Mouse (Mus musculus) liver, embryonic 14.5 days (tissue): ENCODE measurements around the gene Tbc1d25. TPM values are rescaled to one million over a fixed set of nuclear protein-coding genes. Genes with fewer than 3 reads are reported as not detected.

ENCODE experiments used
- ATAC-seq: fragments of 200-750 bp; cut with Nextera tagmentation; 2 replicates; pipeline ENCODE4 v1.8.0; 2017; ENCODE audit warnings: moderate number of reproducible peaks, mild to moderate bottlenecking, moderate library complexity; ENCODE audit not compliant: insufficient read depth
- DNase-seq, 3 experiments: peaks; one replicate each; pipeline ENCODE4 v3.0.0-alpha.2; 2012 to 2013; ENCODE audit warnings: low read depth in 3 of 3, low spot score in 3 of 3
- H3K27ac ChIP-seq: fragments of 300-500 bp; sonication (generic); 2 replicates; pipeline ENCODE4 v1.5.1; 2014; ENCODE audit warnings: moderate library complexity, mild to moderate bottlenecking, control low read depth, inconsistent platforms
- H3K27me3 ChIP-seq: fragments of 300-500 bp; sonication (generic); 2 replicates; pipeline ENCODE4 v1.6.1; 2014; ENCODE audit warnings: mild to moderate bottlenecking, low read length, moderate library complexity; ENCODE audit not compliant: control insufficient read depth, insufficient read depth
- H3K36me3 ChIP-seq: fragments of 300-500 bp; sonication (generic); replicated peaks from 2 replicates; pipeline ENCODE4 v1.6.1; 2014; ENCODE audit warnings: low read depth; ENCODE audit not compliant: control insufficient read depth, insufficient read depth
- H3K4me1 ChIP-seq, 2 experiments: fragments of 200-500 bp in 1 of 2; fragments of 300-500 bp in 1 of 2; sonication (generic) in 1 of 2; replicated peaks; 2 replicates each; pipeline ENCODE4 v1.6.1; 2012 to 2014; ENCODE audit warnings: antibody characterized with exemption in 1 of 2, inconsistent platforms in 1 of 2, low read length in 1 of 2; ENCODE audit not compliant: control insufficient read depth in 2 of 2, insufficient read depth in 2 of 2
- H3K4me2 ChIP-seq: fragments of 300-500 bp; sonication (generic); 2 replicates; pipeline ENCODE4 v1.6.1; 2014; ENCODE audit warnings: low read depth, mild to moderate bottlenecking, control low read depth, moderate library complexity
- H3K4me3 ChIP-seq, 2 experiments: fragments of 200-500 bp in 1 of 2; fragments of 300-500 bp in 1 of 2; sonication (generic) in 1 of 2; 2 replicates each; pipeline ENCODE4 v1.5.1; 2012 to 2014; ENCODE audit warnings: low read depth in 2 of 2, low read length in 2 of 2, mild to moderate bottlenecking in 2 of 2, control low read depth in 1 of 2, inconsistent platforms in 1 of 2, moderate library complexity in 1 of 2; ENCODE audit not compliant: insufficient read depth in 1 of 2
- H3K9ac ChIP-seq: fragments of 300-500 bp; sonication (generic); replicated peaks from 2 replicates; pipeline ENCODE4 v1.6.1; 2014; ENCODE audit warnings: mild to moderate bottlenecking, control low read depth, moderate library complexity
- H3K9me3 ChIP-seq: fragments of 300-500 bp; sonication (generic); 2 replicates; pipeline ENCODE4 v1.6.1; 2016; ENCODE audit warnings: low read length, mixed read lengths; ENCODE audit not compliant: control insufficient read depth
- CTCF ChIP-seq: IDR thresholded peaks from 2 replicates; pipeline ENCODE4 v1.5.1; 2016; ENCODE audit warnings: antibody characterized with exemption, low read depth, control low read depth
- EP300 ChIP-seq: IDR thresholded peaks from 2 replicates; pipeline ENCODE4 v1.6.1; 2016; ENCODE audit warnings: antibody characterized with exemption, low read depth
- WGBS: fragments of 180-500 bp; shearing (Covaris S2); extraction: QIAGEN DNeasy Blood & Tissue Kit; methylation state at CpG from one replicate; pipeline ENCODE4 v1.1.7; 2014; ENCODE audit not compliant: insufficient replicate concordance; 5-methylcytosine and 5-hydroxymethylcytosine counted together
- polyA plus RNA-seq, 2 experiments: library from polyadenylated mRNA; depleted of rRNA in 1 of 2; stranded (reverse) in 1 of 2; unstranded in 1 of 2; fragments of >200 nt; fragmentation: Nextera tagmentation in 1 of 2; extraction: Ambion mirVana in 1 of 2; gene quantifications; 2 replicates each; pipeline versions ENCODE4 v1.2.1 to v1.2.3; 2012 to 2014

The Tbc1d25 gene
- polyA plus RNA-seq, 2 experiments: 4.2 to 5.4 TPM

DNA sequence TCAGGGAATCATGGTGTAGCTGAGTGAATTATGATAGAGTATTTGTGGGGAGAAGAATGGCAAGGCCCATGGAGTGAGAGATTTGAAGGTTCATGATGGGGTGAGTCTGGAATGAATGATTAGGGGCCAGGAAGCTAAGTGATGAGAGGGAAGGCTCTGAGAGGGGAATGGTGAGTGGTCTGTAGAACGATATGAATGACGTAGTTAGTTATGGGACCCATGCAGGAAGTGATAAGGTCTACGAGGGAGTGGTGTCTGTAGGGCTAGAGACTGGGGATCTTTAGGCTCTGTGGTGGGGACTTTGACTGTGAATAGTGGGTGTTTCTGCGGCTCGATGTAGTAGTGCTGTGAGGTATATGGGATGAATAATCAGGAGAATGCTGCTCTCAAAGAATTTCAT, 3.7 kb upstream of the Tbc1d25 start:
- Histone ChIP-seq H3K9me3 (no peaks in the 10 kb centered on the region), H3K4me2 (no peak overlapping the region), H3K27me3 (no peaks in the 10 kb centered on the region), H3K36me3 (no peaks in the 10 kb centered on the region), H3K4me1 (peaks cover 0 to 10% of the 10 kb centered on the region in 2 experiments; a peak in 3 of 4 replicates), H3K9ac (no peak overlapping the region), H3K4me3 (no peak overlapping the region), H3K27ac (no peak overlapping the region)
- TF ChIP-seq CTCF: no peak
- TF ChIP-seq EP300: no peak
- ATAC-seq (no peak), DNase-seq (no peak)
- WGBS: 33% methylated on average over 5 of the region's 5 CpGs

- Histone ChIP-seq H3K4me1 (peaks cover 0 to 10% of the 10 kb centered on the region in 2 experiments; a peak in 3 of 4 replicates), H3K27me3 (no peaks in the 10 kb centered on the region), H3K4me3 (no peak overlapping the region), H3K9me3 (no peaks in the 10 kb centered on the region), H3K36me3 (no peaks in the 10 kb centered on the region), H3K4me2 (no peak overlapping the region), H3K9ac (no peak overlapping the region), H3K27ac (no peak overlapping the region)
- ATAC-seq (no peak), DNase-seq (no peak)
- TF ChIP-seq EP300 (no peak), CTCF (no peak)
- WGBS: 76% methylated on average over 2 of the region's 2 CpGs
Observed at GRCm38 (mm10) chrX:8178871-8179270, 2.9 kb upstream of the Tbc1d25 start.

- WGBS: 4% methylated on average over 4 of the region's 4 CpGs
- H3K27ac ChIP-seq: peak overlapping the region; percentile 73
- no peaks in the 10 kb centered on the region for H3K27me3 ChIP-seq
- H3K36me3 ChIP-seq: no peaks in the 10 kb centered on the region
- H3K9me3 ChIP-seq: no peaks in the 10 kb centered on the region
- H3K9ac ChIP-seq: peak overlapping the region; percentile 78
- DNase-seq (no peak), ATAC-seq (no peak)
- H3K4me1 ChIP-seq: peaks cover 0 to 10% of the 10 kb centered on the region in 2 experiments; a peak in 3 of 4 replicates
- H3K4me2 ChIP-seq: peak overlapping the region; percentile 67
- peak overlapping the region; percentile 77 to 87 for H3K4me3 ChIP-seq
- TF ChIP-seq CTCF: no peak
- no peak for TF ChIP-seq EP300
Observed at GRCm38 (mm10) chrX:8175169-8175503, 845 bp downstream of the Tbc1d25 start.

- H3K4me2 ChIP-seq: no peak overlapping the region
- H3K4me1 ChIP-seq: no peaks in the 10 kb centered on the region
- no peak overlapping the region for H3K27ac ChIP-seq
- DNase-seq (no peak), ATAC-seq (no peak)
- H3K27me3 ChIP-seq: no peaks in the 10 kb centered on the region
- H3K36me3 ChIP-seq: no peaks in the 10 kb centered on the region
- H3K9me3 ChIP-seq: no peaks in the 10 kb centered on the region
- 68% methylated on average over 10 of the region's 10 CpGs for WGBS
- H3K4me3 ChIP-seq: no peak overlapping the region
- H3K9ac ChIP-seq: no peak overlapping the region
- TF ChIP-seq CTCF: no peak
- no peak for TF ChIP-seq EP300
Observed at GRCm38 (mm10) chrX:8167716-8168647, 8.0 kb downstream of the Tbc1d25 start.

DNA sequence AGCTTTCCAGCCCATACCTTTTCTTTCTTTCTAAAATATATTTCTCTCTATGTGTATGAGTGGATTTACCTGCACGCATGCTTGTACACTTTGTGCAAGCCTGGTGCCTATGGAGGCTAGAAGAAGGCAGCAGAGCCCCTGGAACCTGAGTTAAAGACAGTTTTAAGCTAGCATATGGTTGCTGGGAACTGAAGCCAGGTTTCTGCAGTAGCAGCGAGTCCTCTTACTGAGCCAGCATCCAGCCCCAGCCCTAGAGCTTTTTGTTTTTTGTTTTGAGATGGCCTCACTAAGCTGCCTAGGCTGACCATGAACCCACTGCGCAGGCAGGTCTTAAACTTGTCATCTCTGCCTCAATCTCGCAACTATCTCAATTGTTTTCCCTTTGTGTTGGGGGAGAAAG, 11.5 kb downstream of the Tbc1d25 start:
- ATAC-seq: no peak
- Histone ChIP-seq H3K9me3 (no peaks in the 10 kb centered on the region), H3K4me3 (no peak overlapping the region), H3K4me1 (no peaks in the 10 kb centered on the region), H3K36me3 (no peaks in the 10 kb centered on the region), H3K4me2 (no peak overlapping the region), H3K9ac (no peak overlapping the region), H3K27me3 (no peaks in the 10 kb centered on the region), H3K27ac (no peak overlapping the region)
- TF ChIP-seq CTCF (no peak), EP300 (no peak)
- 87% methylated on average over 4 of the region's 4 CpGs for WGBS
- no peak for DNase-seq
